Mouse (Mus musculus) kidney, adult 2 months (tissue): ENCODE measurements around the gene B3gnt9.

Source experiments
- CTCF ChIP-seq: fragments of 200-500 bp; conservative IDR thresholded peaks from 2 replicates; pipeline ENCODE4 v1.5.1; 2011; ENCODE audit warnings: low read depth, mild to moderate bottlenecking, control low read depth, low read length, moderate library complexity, mixed read lengths; ENCODE audit not compliant: insufficient read depth, insufficient read length
- POLR2A ChIP-seq: fragments of 200-500 bp; IDR thresholded peaks from one replicate; pipeline ENCODE4 v1.6.1; 2011; ENCODE audit warnings: low read depth, low read length, control low read depth

- TF ChIP-seq POLR2A (no peak), CTCF (no peak)
Measured at GRCm38 (mm10) chr8:105282239-105282638, 27.3 kb upstream of the B3gnt9 start.
